Mouse (Mus musculus): ENCODE measurements around the gene Srrt. TPM values are rescaled to one million over a fixed set of nuclear protein-coding genes. Genes with fewer than 3 reads are reported as not detected.

The Srrt gene
- total RNA-seq, 1 experiment = 350 TPM

- H3K27ac ChIP-seq (ENCODE audit: insufficient read depth, low read depth, low read length, poor library complexity, severe bottlenecking) = peak within 1 kb of the TSS; percentile 80
- peak; percentile 87 for DNase-seq (ENCODE audit: low read depth, low spot score)
- peaks cover 45% of the 10 kb centered on the region for H3K36me3 ChIP-seq (ENCODE audit: control insufficient read depth, insufficient read depth, low read length, poor library complexity, severe bottlenecking)
- peaks cover 0 to 14% of the 10 kb centered on the region in 2 experiments; a peak in 1 of 4 replicates for H3K4me1 ChIP-seq (ENCODE audit: control insufficient read depth in 2 of 2, insufficient read depth in 2 of 2, low read length in 2 of 2, poor library complexity in 1 of 2)
- peak within 1 kb of the TSS; percentile 70 to 93 for H3K4me3 ChIP-seq (ENCODE audit: insufficient read depth in 1 of 2, low read depth in 1 of 2, low read length in 2 of 2, poor library complexity in 1 of 2, severe bottlenecking in 1 of 2)
- peak within 1 kb of the TSS; percentile 96 for H3K9ac ChIP-seq (ENCODE audit: insufficient read depth, low read depth, low read length, poor library complexity, severe bottlenecking)
- in situ Hi-C loops (cut with MboI; ENCODE audit: low sequenced_read_pairs in 2 of 2, unreplicated experiment in 2 of 2) = no loop called here
- H3K9me3 ChIP-seq (ENCODE audit: control insufficient read depth, insufficient read depth, low read depth, low read length) = no peaks in the 10 kb centered on the region
- TF ChIP-seq HCFC1 (IDR thresholded peaks at IDR 0.05; ENCODE audit: borderline replicate concordance, insufficient read depth, low read length) (no peak; the same call in 1 of the 2 replicates), MAFK (IDR thresholded peaks at IDR 0.05; ENCODE audit: insufficient read depth, low read depth, low read length) (no peak), ZC3H11A (IDR thresholded peaks at IDR 0.05; ENCODE audit: borderline replicate concordance, low read depth, low read length) (no peak), ZNF384 (IDR thresholded peaks at IDR 0.05; ENCODE audit: low read depth, low read length) (no peak), CHD2 (IDR thresholded peaks at IDR 0.05; ENCODE audit: low read depth, low read length) (no peak; the same call in 1 of the 2 replicates)
Observed at GRCm38 (mm10) chr5:137293839-137294743, 13.4 kb downstream of the Srrt start, which contains the start of gene Ufsp1. Gene Ufsp1 (plus strand): TSS chr5:137294629.

- Histone ChIP-seq H3K36me3 (ENCODE audit: control insufficient read depth, insufficient read depth, low read length, poor library complexity, severe bottlenecking) (peaks cover 37% of the 10 kb centered on the region), H3K9ac (ENCODE audit: insufficient read depth, low read depth, low read length, poor library complexity, severe bottlenecking) (peak overlapping the region; percentile 96), H3K4me3 (ENCODE audit: insufficient read depth in 1 of 2, low read depth in 1 of 2, low read length in 2 of 2, poor library complexity in 1 of 2, severe bottlenecking in 1 of 2) (peak overlapping the region; percentile 70 to 93), H3K9me3 (ENCODE audit: control insufficient read depth, insufficient read depth, low read depth, low read length) (no peaks in the 10 kb centered on the region), H3K4me1 (ENCODE audit: control insufficient read depth in 2 of 2, insufficient read depth in 2 of 2, low read length in 2 of 2, poor library complexity in 1 of 2) (peaks cover 0 to 14% of the 10 kb centered on the region in 2 experiments; a peak in 1 of 4 replicates), H3K27ac (ENCODE audit: insufficient read depth, low read depth, low read length, poor library complexity, severe bottlenecking) (no peak overlapping the region; the same call in 1 of the 2 replicates)
- DNase-seq (ENCODE audit: low read depth, low spot score) = no peak
- in situ Hi-C loops (cut with MboI; ENCODE audit: low sequenced_read_pairs in 2 of 2, unreplicated experiment in 2 of 2) = no loop called here
- TF ChIP-seq CHD2 (IDR thresholded peaks at IDR 0.05; ENCODE audit: low read depth, low read length) = no peak
- no peak for TF ChIP-seq ZNF384 (IDR thresholded peaks at IDR 0.05; ENCODE audit: low read depth, low read length)
- TF ChIP-seq HCFC1 (IDR thresholded peaks at IDR 0.05; ENCODE audit: borderline replicate concordance, insufficient read depth, low read length) = no peak
- TF ChIP-seq ZC3H11A (IDR thresholded peaks at IDR 0.05; ENCODE audit: borderline replicate concordance, low read depth, low read length) = no peak
- TF ChIP-seq MAFK (IDR thresholded peaks at IDR 0.05; ENCODE audit: insufficient read depth, low read depth, low read length) = no peak
Observed at GRCm38 (mm10) chr5:137293282-137293681, 14.2 kb downstream of the Srrt start.

GRCm38 (mm10) chr5:137291381-137291926 is 16.0 kb downstream of the Srrt start:
- DNase-seq (ENCODE audit: low read depth, low spot score) = no peak
- Histone ChIP-seq H3K9ac (ENCODE audit: insufficient read depth, low read depth, low read length, poor library complexity, severe bottlenecking) (no peak overlapping the region), H3K27ac (ENCODE audit: insufficient read depth, low read depth, low read length, poor library complexity, severe bottlenecking) (no peak overlapping the region), H3K4me3 (ENCODE audit: insufficient read depth in 1 of 2, low read depth in 1 of 2, low read length in 2 of 2, poor library complexity in 1 of 2, severe bottlenecking in 1 of 2) (no peak overlapping the region), H3K4me1 (ENCODE audit: control insufficient read depth in 2 of 2, insufficient read depth in 2 of 2, low read length in 2 of 2, poor library complexity in 1 of 2) (peaks cover 0 to 19% of the 10 kb centered on the region in 2 experiments; a peak in 2 of 4 replicates), H3K36me3 (ENCODE audit: control insufficient read depth, insufficient read depth, low read length, poor library complexity, severe bottlenecking) (peaks cover 19% of the 10 kb centered on the region), H3K9me3 (ENCODE audit: control insufficient read depth, insufficient read depth, low read depth, low read length) (no peaks in the 10 kb centered on the region)
- TF ChIP-seq MAFK (IDR thresholded peaks at IDR 0.05; ENCODE audit: insufficient read depth, low read depth, low read length) (no peak), ZNF384 (IDR thresholded peaks at IDR 0.05; ENCODE audit: low read depth, low read length) (no peak), CHD2 (IDR thresholded peaks at IDR 0.05; ENCODE audit: low read depth, low read length) (no peak), HCFC1 (IDR thresholded peaks at IDR 0.05; ENCODE audit: borderline replicate concordance, insufficient read depth, low read length) (no peak), ZC3H11A (IDR thresholded peaks at IDR 0.05; ENCODE audit: borderline replicate concordance, low read depth, low read length) (no peak)
- in situ Hi-C loops (cut with MboI; ENCODE audit: low sequenced_read_pairs in 2 of 2, unreplicated experiment in 2 of 2) = no loop called here

- peaks cover 11% of the 10 kb centered on the region for H3K36me3 ChIP-seq (ENCODE audit: control insufficient read depth, insufficient read depth, low read length, poor library complexity, severe bottlenecking)
- H3K9me3 ChIP-seq (ENCODE audit: control insufficient read depth, insufficient read depth, low read depth, low read length) = no peaks in the 10 kb centered on the region
- TF ChIP-seq ZNF384 (IDR thresholded peaks at IDR 0.05; ENCODE audit: low read depth, low read length) (no peak), MAFK (IDR thresholded peaks at IDR 0.05; ENCODE audit: insufficient read depth, low read depth, low read length) (no peak), HCFC1 (IDR thresholded peaks at IDR 0.05; ENCODE audit: borderline replicate concordance, insufficient read depth, low read length) (no peak)
- H3K4me3 ChIP-seq (ENCODE audit: insufficient read depth in 1 of 2, low read depth in 1 of 2, low read length in 2 of 2, poor library complexity in 1 of 2, severe bottlenecking in 1 of 2) = no peak overlapping the region
- DNase-seq (ENCODE audit: low read depth, low spot score) = no peak
- H3K27ac ChIP-seq (ENCODE audit: insufficient read depth, low read depth, low read length, poor library complexity, severe bottlenecking) = no peak overlapping the region
- H3K4me1 ChIP-seq (ENCODE audit: control insufficient read depth in 2 of 2, insufficient read depth in 2 of 2, low read length in 2 of 2, poor library complexity in 1 of 2) = peaks cover 0 to 16% of the 10 kb centered on the region in 2 experiments; a peak in 2 of 4 replicates
- H3K9ac ChIP-seq (ENCODE audit: insufficient read depth, low read depth, low read length, poor library complexity, severe bottlenecking) = no peak overlapping the region
- in situ Hi-C loops (cut with MboI; ENCODE audit: low sequenced_read_pairs in 2 of 2, unreplicated experiment in 2 of 2) = no loop called here
Observed at GRCm38 (mm10) chr5:137290677-137291076, 16.8 kb downstream of the Srrt start.

Data from ES-E14 (cell line).